Mouse (Mus musculus): ENCODE results near the gene 1810037I17Rik. TPM values are rescaled to one million over a fixed set of nuclear protein-coding genes. Genes with fewer than 3 reads are reported as not detected.
"Not testable (repeated sequence)": the region's sequence is repeated elsewhere in the genome, so short reads cannot be mapped to it uniquely, and the experiment has no call there.

Gene 1810037I17Rik
- polyA plus RNA-seq, 1 experiment from 2014 or later, result 138 TPM

GRCm38 (mm10) chr3:122921676-122922527 is 2.1 kb upstream of the 1810037I17Rik start:
- 80% methylated on average over 8 of the region's 8 CpGs for whole genome bisulfite sequencing (ENCODE audit: insufficient replicate concordance)

GRCm38 (mm10) chr3:122923147-122923546 is 856 bp upstream of the 1810037I17Rik start:
- ATAC-seq (replicated peaks; ENCODE audit: insufficient number of reproducible peaks, low FRiP score, low TSS enrichment), result no peak
- Histone ChIP-seq H3K4me3 (ENCODE audit: low read depth, low read length) (peak overlapping the region; percentile 60), H3K4me1 (ENCODE audit: control insufficient read depth, insufficient read depth, low read length) (peaks cover 10% of the 10 kb centered on the region), H3K9ac (ENCODE audit: low read depth, low read length) (no peak overlapping the region), H3K27me3 (ENCODE audit: control insufficient read depth, insufficient read depth, low read length) (no peaks in the 10 kb centered on the region), H3K9me3 (replicated peaks; ENCODE audit: control insufficient read depth, low read length) (no peaks in the 10 kb centered on the region), H3K36me3 (ENCODE audit: control insufficient read depth, insufficient read depth, low read length) (no peaks in the 10 kb centered on the region), H3K27ac (ENCODE audit: low read depth, low read length) (peak overlapping the region; percentile 41; the same call in 1 of the 2 replicates), H3K4me2 (peak overlapping the region; percentile 74)
- WGBS (ENCODE audit: insufficient replicate concordance), result 40% methylated on average over 7 of the region's 7 CpGs

More at GRCm38 (mm10) chr3:122921676-122922527, 2.1 kb upstream of the 1810037I17Rik start:
- Histone ChIP-seq H3K27ac (ENCODE audit: low read depth, low read length) (no peak overlapping the region), H3K9me3 (replicated peaks; ENCODE audit: control insufficient read depth, low read length) (no peaks in the 10 kb centered on the region), H3K4me1 (ENCODE audit: control insufficient read depth, insufficient read depth, low read length) (peaks cover 10% of the 10 kb centered on the region), H3K36me3 (ENCODE audit: control insufficient read depth, insufficient read depth, low read length) (no peaks in the 10 kb centered on the region), H3K9ac (ENCODE audit: low read depth, low read length) (no peak overlapping the region), H3K4me3 (ENCODE audit: low read depth, low read length) (no peak overlapping the region), H3K4me2 (no peak overlapping the region), H3K27me3 (ENCODE audit: control insufficient read depth, insufficient read depth, low read length) (no peaks in the 10 kb centered on the region)
- ATAC-seq (replicated peaks; ENCODE audit: insufficient number of reproducible peaks, low FRiP score, low TSS enrichment), result no peak

GRCm38 (mm10) chr3:122929723-122930122 is 5.7 kb downstream of the 1810037I17Rik start:
- Histone ChIP-seq H3K4me3 (ENCODE audit: low read depth, low read length) (no peak overlapping the region), H3K27me3 (ENCODE audit: control insufficient read depth, insufficient read depth, low read length) (no peaks in the 10 kb centered on the region), H3K36me3 (ENCODE audit: control insufficient read depth, insufficient read depth, low read length) (no peaks in the 10 kb centered on the region), H3K9me3 (replicated peaks; ENCODE audit: control insufficient read depth, low read length) (no peaks in the 10 kb centered on the region), H3K4me1 (ENCODE audit: control insufficient read depth, insufficient read depth, low read length) (peaks cover 4% of the 10 kb centered on the region; the same call in 1 of the 2 replicates), H3K9ac (ENCODE audit: low read depth, low read length) (no peak overlapping the region), H3K4me2 (no peak overlapping the region), H3K27ac (ENCODE audit: low read depth, low read length) (no peak overlapping the region)
- 87% methylated on average over 6 of the region's 6 CpGs for WGBS (ENCODE audit: insufficient replicate concordance)
- ATAC-seq (replicated peaks; ENCODE audit: insufficient number of reproducible peaks, low FRiP score, low TSS enrichment), result no peak

GRCm38 (mm10) chr3:122932466-122932865 is 8.5 kb downstream of the 1810037I17Rik start:
- H3K4me3 ChIP-seq (ENCODE audit: low read depth, low read length), result no peak overlapping the region
- no peak overlapping the region for H3K9ac ChIP-seq (ENCODE audit: low read depth, low read length)
- 90% methylated on average over 1 of the region's 1 CpGs for WGBS (ENCODE audit: insufficient replicate concordance)
- H3K27me3 ChIP-seq (ENCODE audit: control insufficient read depth, insufficient read depth, low read length), result no peaks in the 10 kb centered on the region
- H3K36me3 ChIP-seq (ENCODE audit: control insufficient read depth, insufficient read depth, low read length), result 0 out of 2 replicates have a peak, but pooled peaks cover 3% of the 10 kb centered on the region
- H3K4me2 ChIP-seq, result no peak overlapping the region
- H3K27ac ChIP-seq (ENCODE audit: low read depth, low read length), result no peak overlapping the region
- no peaks in the 10 kb centered on the region for H3K4me1 ChIP-seq (ENCODE audit: control insufficient read depth, insufficient read depth, low read length)
- no peaks in the 10 kb centered on the region for H3K9me3 ChIP-seq (replicated peaks; ENCODE audit: control insufficient read depth, low read length)
- no peak for ATAC-seq (replicated peaks; ENCODE audit: insufficient number of reproducible peaks, low FRiP score, low TSS enrichment)

GRCm38 (mm10) chr3:122937176-122937575 is 13.2 kb downstream of the 1810037I17Rik start:
- not testable (repeated sequence) for H3K4me1 ChIP-seq (ENCODE audit: control insufficient read depth, insufficient read depth, low read length); ATAC-seq (replicated peaks; ENCODE audit: insufficient number of reproducible peaks, low FRiP score, low TSS enrichment); H3K27me3 ChIP-seq (ENCODE audit: control insufficient read depth, insufficient read depth, low read length); H3K27ac ChIP-seq (ENCODE audit: low read depth, low read length); H3K4me3 ChIP-seq (ENCODE audit: low read depth, low read length); H3K36me3 ChIP-seq (ENCODE audit: control insufficient read depth, insufficient read depth, low read length); H3K4me2 ChIP-seq; H3K9ac ChIP-seq (ENCODE audit: low read depth, low read length); H3K9me3 ChIP-seq (replicated peaks; ENCODE audit: control insufficient read depth, low read length)
- WGBS (ENCODE audit: insufficient replicate concordance), result 85% methylated on average over 13 of the region's 13 CpGs

- Histone ChIP-seq H3K4me2 (no peak overlapping the region), H3K36me3 (ENCODE audit: control insufficient read depth, insufficient read depth, low read length) (0 out of 2 replicates have a peak, but pooled peaks cover 3% of the 10 kb centered on the region), H3K9me3 (replicated peaks; ENCODE audit: control insufficient read depth, low read length) (no peaks in the 10 kb centered on the region), H3K4me1 (ENCODE audit: control insufficient read depth, insufficient read depth, low read length) (peaks cover 7% of the 10 kb centered on the region; the same call in 1 of the 2 replicates), H3K4me3 (ENCODE audit: low read depth, low read length) (no peak overlapping the region), H3K9ac (ENCODE audit: low read depth, low read length) (no peak overlapping the region), H3K27me3 (ENCODE audit: control insufficient read depth, insufficient read depth, low read length) (no peaks in the 10 kb centered on the region), H3K27ac (ENCODE audit: low read depth, low read length) (no peak overlapping the region)
- 66% methylated on average over 2 of the region's 2 CpGs for WGBS (ENCODE audit: insufficient replicate concordance)
- ATAC-seq (replicated peaks; ENCODE audit: insufficient number of reproducible peaks, low FRiP score, low TSS enrichment), result no peak
Observed at GRCm38 (mm10) chr3:122939215-122939614, 15.2 kb downstream of the 1810037I17Rik start.

- H3K9me3 ChIP-seq (replicated peaks; ENCODE audit: control insufficient read depth, low read length), result no peaks in the 10 kb centered on the region
- ATAC-seq (replicated peaks; ENCODE audit: insufficient number of reproducible peaks, low FRiP score, low TSS enrichment), result no peak
- no peak overlapping the region for H3K4me3 ChIP-seq (ENCODE audit: low read depth, low read length)
- 76% methylated on average over 6 of the region's 6 CpGs for WGBS (ENCODE audit: insufficient replicate concordance)
- H3K4me2 ChIP-seq, result no peak overlapping the region
- peaks cover 7% of the 10 kb centered on the region; the same call in 1 of the 2 replicates for H3K4me1 ChIP-seq (ENCODE audit: control insufficient read depth, insufficient read depth, low read length)
- H3K27me3 ChIP-seq (ENCODE audit: control insufficient read depth, insufficient read depth, low read length), result no peaks in the 10 kb centered on the region
- H3K9ac ChIP-seq (ENCODE audit: low read depth, low read length), result no peak overlapping the region
- H3K27ac ChIP-seq (ENCODE audit: low read depth, low read length), result no peak overlapping the region
- no peaks in the 10 kb centered on the region for H3K36me3 ChIP-seq (ENCODE audit: control insufficient read depth, insufficient read depth, low read length)
Observed at GRCm38 (mm10) chr3:122943387-122943890, 19.4 kb downstream of the 1810037I17Rik start.

GRCm38 (mm10) chr3:122950129-122950528 is 26.1 kb downstream of the 1810037I17Rik start:
- no peak overlapping the region for H3K4me2 ChIP-seq
- no peak for ATAC-seq (replicated peaks; ENCODE audit: insufficient number of reproducible peaks, low FRiP score, low TSS enrichment)
- H3K27me3 ChIP-seq (ENCODE audit: control insufficient read depth, insufficient read depth, low read length), result no peaks in the 10 kb centered on the region
- H3K9me3 ChIP-seq (replicated peaks; ENCODE audit: control insufficient read depth, low read length), result no peaks in the 10 kb centered on the region
- H3K4me3 ChIP-seq (ENCODE audit: low read depth, low read length), result no peak overlapping the region
- no peak overlapping the region for H3K27ac ChIP-seq (ENCODE audit: low read depth, low read length)
- H3K36me3 ChIP-seq (ENCODE audit: control insufficient read depth, insufficient read depth, low read length), result no peaks in the 10 kb centered on the region
- no peak overlapping the region for H3K9ac ChIP-seq (ENCODE audit: low read depth, low read length)
- 82% methylated on average over 2 of the region's 2 CpGs for WGBS (ENCODE audit: insufficient replicate concordance)
- no peaks in the 10 kb centered on the region for H3K4me1 ChIP-seq (ENCODE audit: control insufficient read depth, insufficient read depth, low read length)

Data from heart, embryonic 11.5 days (tissue).